Mouse (Mus musculus): ENCODE measurements at regions not wholly inside any gene's neighbourhood (a gene's known extent, or its start where the extent isn't known, plus 50 kb on each side); places are given as distances from the start of the nearest gene placed in this dataset.

GRCm38 (mm10) chr1:138908860-138909259, 52.2 kb upstream of the 2310009B15Rik start:
- Histone ChIP-seq H3K4me1 (ENCODE audit: control insufficient read depth, insufficient read depth, low read length) (no peaks in the 10 kb centered on the region), H3K4me3 (ENCODE audit: insufficient read depth, low read length) (no peak overlapping the region)
- TF ChIP-seq POLR2A (IDR thresholded peaks at IDR 0.05; ENCODE audit: extremely low read depth, insufficient read depth, low read length) (no peak), CTCF (IDR thresholded peaks at IDR 0.05; ENCODE audit: extremely low read depth, insufficient read depth, low read length) (no peak)

GRCm38 (mm10) chr1:138909654-138910053, 53.0 kb upstream of the 2310009B15Rik start:
- Histone ChIP-seq H3K4me3 (ENCODE audit: insufficient read depth, low read length) (no peak overlapping the region), H3K27ac (ENCODE audit: insufficient read depth, low read length) (no peak overlapping the region)
- TF ChIP-seq POLR2A (IDR thresholded peaks at IDR 0.05; ENCODE audit: extremely low read depth, insufficient read depth, low read length) (no peak), CTCF (IDR thresholded peaks at IDR 0.05; ENCODE audit: extremely low read depth, insufficient read depth, low read length) (no peak)

More at GRCm38 (mm10) chr1:138908860-138909259, 52.2 kb upstream of the 2310009B15Rik start:
- H3K27ac ChIP-seq (ENCODE audit: insufficient read depth, low read length), result no peak overlapping the region

GRCm38 (mm10) chr1:138912156-138912616, 51.0 kb upstream of the Dennd1b start:
- no peak overlapping the region for H3K27ac ChIP-seq (ENCODE audit: insufficient read depth, low read length)
- TF ChIP-seq CTCF (IDR thresholded peaks at IDR 0.05; ENCODE audit: extremely low read depth, insufficient read depth, low read length) (0 out of 2 replicates have a peak, but pooled peaks have one; percentile 7), POLR2A (IDR thresholded peaks at IDR 0.05; ENCODE audit: extremely low read depth, insufficient read depth, low read length) (no peak)
- no peaks in the 10 kb centered on the region for H3K4me1 ChIP-seq (ENCODE audit: control insufficient read depth, insufficient read depth, low read length)
- no peak overlapping the region for H3K4me3 ChIP-seq (ENCODE audit: insufficient read depth, low read length)

More at GRCm38 (mm10) chr1:138909654-138910053, 53.0 kb upstream of the 2310009B15Rik start:
- H3K4me1 ChIP-seq (ENCODE audit: control insufficient read depth, insufficient read depth, low read length), result no peaks in the 10 kb centered on the region

- no peaks in the 10 kb centered on the region for H3K4me1 ChIP-seq (ENCODE audit: control insufficient read depth, insufficient read depth, low read length)
- no peak for TF ChIP-seq POLR2A (IDR thresholded peaks at IDR 0.05; ENCODE audit: extremely low read depth, insufficient read depth, low read length)
- TF ChIP-seq CTCF (IDR thresholded peaks at IDR 0.05; ENCODE audit: extremely low read depth, insufficient read depth, low read length), result no peak
- H3K27ac ChIP-seq (ENCODE audit: insufficient read depth, low read length), result no peak overlapping the region
- no peak overlapping the region for H3K4me3 ChIP-seq (ENCODE audit: insufficient read depth, low read length)
These were observed 50.3 kb upstream of the Dennd1b start for GRCm38 (mm10) chr1:138912928-138913327.

GRCm38 (mm10) chr1:138913428-138913827, 49.8 kb upstream of the Dennd1b start:
- TF ChIP-seq POLR2A (IDR thresholded peaks at IDR 0.05; ENCODE audit: extremely low read depth, insufficient read depth, low read length), result no peak
- no peak for TF ChIP-seq CTCF (IDR thresholded peaks at IDR 0.05; ENCODE audit: extremely low read depth, insufficient read depth, low read length)
- no peaks in the 10 kb centered on the region for H3K4me1 ChIP-seq (ENCODE audit: control insufficient read depth, insufficient read depth, low read length)

More at GRCm38 (mm10) chr1:138913428-138913827, 49.8 kb upstream of the Dennd1b start:
- no peak overlapping the region for H3K4me3 ChIP-seq (ENCODE audit: insufficient read depth, low read length)
- H3K27ac ChIP-seq (ENCODE audit: insufficient read depth, low read length), result no peak overlapping the region

Data from cortical plate, adult 2 months (tissue).